Mouse (Mus musculus): ENCODE data around the gene Atp2b4. TPM values are rescaled to one million over a fixed set of nuclear protein-coding genes. Genes with fewer than 3 reads are reported as not detected.
"Not testable (repeated sequence)": the region's sequence is repeated elsewhere in the genome, so short reads cannot be mapped to it uniquely, and the experiment has no call there.

Atp2b4 gene
- total RNA-seq, 2 experiments from 2014 or later: 224 to 248 TPM

- intact Hi-C loops (cut with DNase I): no loop called here
- DNase-seq (ENCODE audit: low spot score in 2 of 2): no peak
Measured at GRCm38 (mm10) chr1:133711376-133711775, 89.5 kb downstream of the Atp2b4 start.

- intact Hi-C loops (cut with DNase I): no loop called here
- DNase-seq (ENCODE audit: low spot score in 2 of 2): no peak
Measured at GRCm38 (mm10) chr1:133710895-133711294, 89.9 kb downstream of the Atp2b4 start.

GRCm38 (mm10) chr1:133709292-133709691 is 91.5 kb downstream of the Atp2b4 start:
- intact Hi-C loops (cut with DNase I): no loop called here
- no peak for DNase-seq (ENCODE audit: low spot score in 2 of 2)

GRCm38 (mm10) chr1:133701824-133702223 is 99.0 kb downstream of the Atp2b4 start:
- intact Hi-C loops (cut with DNase I); DNase-seq (ENCODE audit: low spot score in 2 of 2): not testable (repeated sequence)

- no peak for DNase-seq (ENCODE audit: low spot score in 2 of 2)
- intact Hi-C loops (cut with DNase I): no loop called here
Measured at GRCm38 (mm10) chr1:133697935-133698620, 102.8 kb downstream of the Atp2b4 start.

GRCm38 (mm10) chr1:133695901-133696300 is 104.9 kb downstream of the Atp2b4 start:
- no peak for DNase-seq (ENCODE audit: low spot score in 2 of 2)
- intact Hi-C loops (cut with DNase I): no loop called here

GRCm38 (mm10) chr1:133694876-133695275 is 106.0 kb downstream of the Atp2b4 start:
- DNase-seq (ENCODE audit: low spot score in 2 of 2): no peak
- intact Hi-C loops (cut with DNase I): no loop called here

- intact Hi-C loops (cut with DNase I): no loop called here
- DNase-seq (ENCODE audit: low spot score in 2 of 2): no peak
Measured at GRCm38 (mm10) chr1:133694301-133694700, 106.5 kb downstream of the Atp2b4 start.

- no peak for DNase-seq (ENCODE audit: low spot score in 2 of 2)
- intact Hi-C loops (cut with DNase I): no loop called here
Measured at GRCm38 (mm10) chr1:133693536-133694114, 107.2 kb downstream of the Atp2b4 start.

- DNase-seq (ENCODE audit: low spot score in 2 of 2): no peak
- intact Hi-C loops (cut with DNase I): no loop called here
Measured at GRCm38 (mm10) chr1:133692195-133692594, 108.6 kb downstream of the Atp2b4 start.

GRCm38 (mm10) chr1:133691046-133691445 is 109.8 kb downstream of the Atp2b4 start:
- intact Hi-C loops (cut with DNase I): no loop called here
- no peak for DNase-seq (ENCODE audit: low spot score in 2 of 2)

GRCm38 (mm10) chr1:133689897-133690296 is 110.9 kb downstream of the Atp2b4 start, which contains the start of gene Lax1:
Lax1 (minus strand) TSS chr1:133690108.
- DNase-seq (ENCODE audit: low spot score in 2 of 2): no peak
- intact Hi-C loops (cut with DNase I): no loop called here

GRCm38 (mm10) chr1:133688301-133688700 is 112.5 kb downstream of the Atp2b4 start:
- no peak for DNase-seq (ENCODE audit: low spot score in 2 of 2)
- intact Hi-C loops (cut with DNase I): no loop called here

- DNase-seq (ENCODE audit: low spot score in 2 of 2): no peak
- intact Hi-C loops (cut with DNase I): no loop called here
Measured at GRCm38 (mm10) chr1:133685749-133686519, 114.9 kb downstream of the Atp2b4 start.

GRCm38 (mm10) chr1:133671801-133672200 is 129.0 kb downstream of the Atp2b4 start:
- no peak for DNase-seq (ENCODE audit: low spot score in 2 of 2)
- intact Hi-C loops (cut with DNase I): no loop called here

GRCm38 (mm10) chr1:133671266-133671665 is 129.6 kb downstream of the Atp2b4 start:
- no peak for DNase-seq (ENCODE audit: low spot score in 2 of 2)
- intact Hi-C loops (cut with DNase I): no loop called here

- DNase-seq (ENCODE audit: low spot score in 2 of 2): no peak
- intact Hi-C loops (cut with DNase I): no loop called here
Measured at GRCm38 (mm10) chr1:133670776-133671175, 130.1 kb downstream of the Atp2b4 start.

GRCm38 (mm10) chr1:133670190-133670589 is 130.7 kb downstream of the Atp2b4 start:
- no peak for DNase-seq (ENCODE audit: low spot score in 2 of 2)
- intact Hi-C loops (cut with DNase I): no loop called here

GRCm38 (mm10) chr1:133668618-133669017 is 132.2 kb downstream of the Atp2b4 start:
- intact Hi-C loops (cut with DNase I): no loop called here
- no peak for DNase-seq (ENCODE audit: low spot score in 2 of 2)

GRCm38 (mm10) chr1:133667721-133668120 is 133.1 kb downstream of the Atp2b4 start:
- intact Hi-C loops (cut with DNase I): no loop called here
- no peak for DNase-seq (ENCODE audit: low spot score in 2 of 2)

- DNase-seq (ENCODE audit: low spot score in 2 of 2); intact Hi-C loops (cut with DNase I): not testable (repeated sequence)
Measured at GRCm38 (mm10) chr1:133665713-133666112, 135.1 kb downstream of the Atp2b4 start.
